Mouse (Mus musculus): ENCODE data around the gene Dpm2.
A peak's percentile ranks its signal among the peaks of the same experiment; 100 is the strongest.

The Dpm2 gene

DNA sequence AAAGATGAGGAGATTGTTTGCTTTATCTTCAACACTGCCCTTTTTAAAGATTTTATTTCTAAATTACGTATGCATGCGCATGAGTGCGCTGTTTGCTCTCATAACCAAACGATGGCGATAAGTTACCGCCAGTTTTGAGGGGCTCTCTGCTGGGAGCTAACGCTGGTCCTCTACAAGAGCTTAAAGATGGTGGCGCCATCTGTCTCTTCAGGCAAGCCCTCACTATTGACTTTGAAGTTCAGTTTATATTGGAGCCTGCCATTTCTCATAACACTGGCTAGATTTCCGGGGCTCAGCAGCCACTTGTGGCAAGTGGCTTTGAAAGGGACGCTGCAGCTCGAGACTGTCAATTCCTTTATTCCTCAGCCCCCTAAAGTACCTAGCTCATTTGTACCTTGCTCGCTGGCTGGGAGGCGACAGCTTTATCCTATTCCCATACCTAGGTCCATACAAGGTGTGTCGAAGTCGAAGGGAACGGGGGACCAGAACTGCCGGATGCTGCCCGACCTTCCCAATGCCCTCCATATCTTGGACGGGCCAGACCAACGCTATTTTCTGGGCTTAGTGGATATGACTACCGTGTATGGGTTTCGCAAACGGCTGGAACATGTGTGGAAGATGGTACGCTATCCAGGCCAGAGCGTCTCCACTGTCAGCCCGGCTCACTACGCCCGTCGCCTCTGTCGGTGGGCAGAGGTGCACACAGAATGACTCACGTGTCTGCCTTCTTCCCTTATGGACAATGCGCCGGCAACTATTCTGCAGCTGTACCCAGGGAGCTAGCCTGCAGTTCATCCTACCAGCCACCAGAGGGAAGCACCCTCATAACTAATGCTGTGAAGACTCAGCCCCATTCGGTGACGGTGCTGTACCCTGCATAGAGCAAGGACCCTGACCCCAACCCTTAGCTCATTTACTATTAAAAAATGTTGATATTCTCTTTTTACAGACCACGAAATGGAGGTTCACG is 12.5 kb downstream of the Dpm2 start:
- peak; percentile 89 to 90 for DNase-seq (ENCODE audit: low spot score in 2 of 2)

DNA sequence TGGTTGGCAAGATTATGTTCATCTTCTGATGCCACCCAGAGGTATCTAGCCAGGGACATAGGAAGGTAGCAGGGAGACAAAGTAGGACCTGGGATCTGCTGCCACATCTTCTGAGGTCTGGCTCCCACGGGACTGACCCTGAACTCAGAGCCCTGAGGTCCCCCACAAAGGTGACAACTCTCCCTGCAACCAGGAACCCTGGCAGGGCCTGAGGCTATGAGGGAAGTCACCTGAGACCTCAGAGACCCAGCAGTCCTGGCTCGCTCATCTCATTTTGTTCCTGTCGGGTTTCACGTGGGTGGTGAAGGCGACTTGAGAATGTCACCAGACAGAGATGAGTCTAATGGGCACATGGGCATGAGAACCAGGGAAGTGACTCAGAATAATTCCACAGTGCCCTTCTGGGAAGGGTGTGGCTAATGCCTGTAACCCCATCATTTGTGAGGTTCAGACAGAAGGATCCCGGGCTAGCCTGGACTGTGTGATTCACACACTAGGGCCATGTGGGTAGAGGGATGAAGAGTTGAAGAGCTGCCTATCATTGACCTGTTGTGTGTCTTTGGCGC is 14.6 kb downstream of the Dpm2 start:
- DNase-seq (ENCODE audit: low spot score in 2 of 2) = no peak

DNA sequence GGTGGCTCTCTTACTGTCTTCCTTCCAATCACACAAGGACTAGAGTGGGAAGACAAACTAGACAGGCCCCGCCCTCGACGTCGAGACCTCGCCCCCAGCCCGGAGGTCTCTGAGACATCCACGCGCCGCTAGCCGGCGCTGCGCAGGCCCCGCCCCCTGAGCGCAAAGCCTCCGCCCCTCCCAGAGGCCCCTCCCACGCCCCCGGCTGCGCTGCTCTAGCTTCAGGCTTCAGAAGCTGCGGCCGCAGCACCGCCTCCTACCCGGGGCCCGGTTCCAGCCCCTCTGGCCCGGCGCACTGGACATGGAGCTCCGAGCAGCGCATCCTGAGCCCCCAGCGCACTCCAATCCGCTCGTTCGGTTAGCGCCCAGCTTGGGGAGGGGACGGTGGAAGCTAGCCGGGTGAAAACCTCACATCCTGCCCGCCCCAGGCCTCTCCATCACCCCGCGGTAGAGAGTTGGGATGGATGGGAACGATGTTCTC is 16.3 kb downstream of the Dpm2 start, which contains the start of gene St6galnac4:
Gene St6galnac4 (plus strand): TSS at position 225 of the 481 bp plus-strand sequence.
- DNase-seq (ENCODE audit: low spot score in 2 of 2) = peak; percentile 94 to 95

DNA sequence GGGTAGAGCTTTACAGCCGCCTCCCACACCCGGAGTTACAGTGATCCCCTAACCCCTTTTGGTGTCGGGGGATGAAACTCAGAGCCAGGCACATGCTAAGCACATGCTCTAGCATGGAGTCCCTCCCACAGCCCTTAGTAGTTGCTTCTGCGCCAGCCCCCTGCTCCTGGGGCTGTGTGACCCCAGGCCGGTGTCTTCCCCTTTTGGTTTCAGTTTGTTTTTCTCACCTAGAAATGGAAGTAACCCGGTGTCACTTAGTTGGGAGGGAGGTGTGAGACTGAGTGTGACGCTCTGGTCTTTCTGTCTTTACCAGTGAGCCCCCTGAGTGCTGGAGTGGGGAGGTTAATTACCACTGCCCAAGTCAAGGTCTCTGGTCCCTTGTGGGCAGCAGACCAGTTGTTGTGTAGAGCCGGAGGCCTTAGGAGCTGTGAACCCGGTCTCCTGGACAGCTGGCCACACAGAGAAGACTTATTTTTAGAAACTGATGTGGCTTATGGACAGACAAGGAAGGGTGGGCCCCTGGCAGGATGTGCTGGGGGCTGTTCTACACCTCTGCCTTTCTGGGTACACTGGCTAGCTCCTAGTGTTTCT is 17.2 kb downstream of the Dpm2 start:
- DNase-seq (ENCODE audit: low spot score in 2 of 2) = peak in 1 of 2 experiments; percentile 44

DNA sequence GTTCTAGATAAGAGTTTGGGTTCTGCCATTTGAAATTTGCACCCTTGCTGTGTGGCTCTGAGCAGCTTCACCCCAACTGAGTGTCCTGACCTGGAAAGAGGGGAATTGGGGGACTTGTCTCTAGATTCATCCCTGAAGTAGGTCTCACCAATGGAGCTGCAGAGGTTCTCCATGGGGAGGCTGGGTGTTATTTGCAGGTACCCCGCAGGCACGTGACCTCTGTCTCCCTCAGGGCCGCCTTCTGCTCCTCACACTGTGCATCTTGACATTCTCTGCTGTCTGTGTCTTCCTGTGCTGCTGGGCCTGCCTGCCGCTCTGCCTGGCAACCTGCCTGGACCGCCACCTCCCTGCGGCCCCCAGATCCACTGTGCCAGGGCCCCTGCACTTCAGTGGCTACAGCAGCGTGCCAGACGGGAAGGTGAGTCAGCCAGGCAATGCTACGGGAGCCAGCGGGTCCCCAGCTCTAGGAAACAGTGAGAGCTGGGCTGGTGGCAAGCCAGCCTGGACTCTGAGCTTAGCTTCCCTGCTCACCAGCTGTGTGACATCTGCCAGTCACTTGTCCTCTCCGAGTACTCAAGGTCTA is 18.6 kb downstream of the Dpm2 start:
- DNase-seq (ENCODE audit: low spot score in 2 of 2) = peak; percentile 51 to 57

DNA sequence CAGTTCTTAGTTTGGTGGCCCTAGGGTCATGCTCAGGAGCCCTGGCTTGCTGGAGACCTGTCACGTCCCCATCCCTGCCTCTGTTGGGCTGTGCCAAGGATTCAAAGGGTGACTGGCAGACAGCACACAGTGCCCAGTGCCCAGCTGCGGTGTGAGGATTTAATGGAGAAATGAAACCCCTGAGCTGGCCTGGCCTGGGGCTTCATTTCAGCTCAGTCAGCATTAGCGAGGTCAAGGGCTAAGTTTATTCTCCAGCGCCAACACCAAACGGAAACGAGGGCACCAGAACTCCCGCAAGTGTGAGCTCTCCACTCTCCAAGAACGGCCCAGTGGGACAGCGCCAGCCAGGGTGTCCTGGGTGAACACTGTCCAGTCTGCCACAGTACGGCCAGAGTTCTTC is 19.6 kb downstream of the Dpm2 start:
- peak in 1 of 2 experiments; percentile 50 for DNase-seq (ENCODE audit: low spot score in 2 of 2)

DNA sequence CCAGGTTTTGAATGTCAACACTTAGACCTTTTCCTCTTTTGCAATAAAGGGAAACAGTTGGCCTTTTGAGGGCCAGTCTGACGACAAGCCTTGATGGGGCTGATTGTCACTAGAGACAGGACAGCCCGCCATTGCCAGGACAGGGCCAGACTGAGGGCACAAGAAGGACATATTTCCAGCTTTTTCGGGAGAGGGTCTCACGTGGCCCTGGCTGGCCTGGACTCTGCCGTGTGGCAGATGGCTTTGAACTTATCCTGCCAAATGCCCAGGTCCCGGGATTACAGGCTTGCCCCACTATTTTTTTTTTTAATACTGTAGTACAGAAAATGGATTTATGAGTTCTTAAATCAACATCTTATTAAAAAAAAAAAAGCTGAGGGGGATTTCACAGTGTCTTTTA is 20.6 kb downstream of the Dpm2 start:
- DNase-seq (ENCODE audit: low spot score in 2 of 2) = no peak

DNA sequence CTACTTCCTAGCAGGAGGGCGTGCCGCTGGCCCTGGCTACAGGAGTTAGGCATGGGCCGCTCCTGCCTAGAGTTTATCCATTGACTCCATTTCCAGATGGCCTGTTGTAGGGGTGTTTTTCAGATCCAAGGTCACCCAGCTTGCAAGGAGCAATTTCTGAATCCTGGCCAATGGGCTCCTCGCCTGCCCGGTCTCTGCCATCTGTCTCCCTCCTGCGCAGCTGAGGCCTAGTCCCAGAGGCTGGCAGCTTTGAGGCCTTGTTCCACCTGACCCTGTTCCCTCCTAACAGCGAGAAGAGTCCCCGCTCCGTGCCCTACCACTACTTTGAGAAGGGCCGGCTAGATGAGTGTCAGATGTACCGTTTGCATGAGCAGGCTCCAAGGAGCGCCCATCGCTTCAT is 26.1 kb downstream of the Dpm2 start:
- no peak for DNase-seq (ENCODE audit: low spot score in 2 of 2)

DNA sequence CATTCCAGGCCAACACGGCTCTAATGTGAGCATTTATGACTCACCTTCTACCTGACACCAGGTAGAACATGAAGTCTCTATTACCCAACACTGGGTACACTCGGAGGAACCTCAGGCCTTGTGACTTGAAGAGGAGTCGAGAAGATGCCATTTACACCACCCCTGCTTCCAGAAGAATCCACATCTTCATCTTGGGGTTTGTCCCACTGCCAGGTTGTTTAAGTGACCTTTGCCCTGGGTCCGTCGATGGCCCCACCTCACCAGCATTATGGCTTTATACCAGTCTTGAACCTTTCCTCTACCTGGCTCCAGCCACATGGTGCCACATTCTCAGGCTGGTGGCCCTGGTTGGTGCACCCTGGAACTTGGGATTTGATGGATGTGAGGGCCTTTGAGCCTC is 26.6 kb downstream of the Dpm2 start:
- no peak for DNase-seq (ENCODE audit: low spot score in 2 of 2)

DNA sequence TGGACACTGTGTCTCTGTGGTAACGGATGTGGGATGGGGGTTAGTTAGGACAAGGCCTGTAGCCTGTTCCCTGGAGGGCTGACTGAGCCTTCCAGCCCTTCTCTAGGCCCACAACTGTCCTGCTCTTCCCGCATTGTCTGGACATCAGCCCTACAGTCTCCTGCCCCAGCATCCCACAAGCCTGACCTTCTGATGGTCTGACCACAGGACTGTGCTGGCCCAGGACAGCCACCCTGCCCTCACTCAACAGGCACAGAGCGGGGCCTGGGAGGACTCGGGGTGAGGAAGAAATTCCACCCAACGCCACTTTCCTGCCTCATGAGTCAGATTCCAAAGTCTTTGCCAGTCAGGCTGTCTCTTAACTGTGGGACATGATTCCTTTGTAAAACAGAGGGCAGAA is 27.0 kb downstream of the Dpm2 start:
- no peak for DNase-seq (ENCODE audit: low spot score in 2 of 2)

DNA sequence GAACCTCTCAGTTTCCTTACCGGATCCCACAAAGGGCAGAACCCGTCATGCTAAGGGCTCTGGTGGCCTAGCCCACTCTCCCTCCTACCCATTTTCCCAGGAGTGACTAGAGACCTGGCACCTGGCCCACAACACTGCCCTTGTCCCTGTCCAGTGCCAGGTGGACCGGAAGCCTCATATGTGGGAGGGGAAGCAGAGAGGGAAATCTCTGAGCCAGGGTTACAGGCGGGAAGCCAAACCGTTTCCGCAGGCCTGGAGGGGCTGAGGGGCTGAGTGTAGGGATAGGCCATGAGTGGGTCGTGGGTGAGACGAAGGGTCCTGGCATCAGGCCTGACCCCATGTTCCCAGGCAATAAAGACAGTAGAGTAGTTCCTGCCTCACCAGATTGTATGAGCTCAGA is 27.8 kb downstream of the Dpm2 start:
- DNase-seq (ENCODE audit: low spot score in 2 of 2) = no peak

DNA sequence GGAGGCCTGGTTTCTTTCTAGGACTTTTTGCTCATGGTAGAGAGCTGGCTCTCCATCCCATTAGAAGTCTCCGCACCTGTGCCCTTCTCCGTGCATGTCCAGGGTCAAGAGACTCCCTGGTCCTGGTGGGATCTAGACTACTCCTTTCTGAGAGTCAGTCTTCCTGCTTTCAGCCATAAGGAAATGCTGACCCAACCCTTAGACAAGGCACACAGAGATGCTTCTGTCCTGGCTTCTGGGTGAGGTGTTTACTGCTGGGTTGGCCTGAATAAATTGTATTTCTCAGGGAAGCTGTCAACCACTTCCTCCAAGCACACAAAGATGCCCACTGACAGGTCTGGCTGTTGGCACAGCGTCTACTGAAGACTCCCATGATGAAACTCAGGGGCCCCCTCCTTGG is 28.8 kb downstream of the Dpm2 start, which contains the start of gene St6galnac6:
Gene St6galnac6 (plus strand): TSS at position 301 of the 400 bp plus-strand sequence.
- no peak for DNase-seq (ENCODE audit: low spot score in 2 of 2)

DNA sequence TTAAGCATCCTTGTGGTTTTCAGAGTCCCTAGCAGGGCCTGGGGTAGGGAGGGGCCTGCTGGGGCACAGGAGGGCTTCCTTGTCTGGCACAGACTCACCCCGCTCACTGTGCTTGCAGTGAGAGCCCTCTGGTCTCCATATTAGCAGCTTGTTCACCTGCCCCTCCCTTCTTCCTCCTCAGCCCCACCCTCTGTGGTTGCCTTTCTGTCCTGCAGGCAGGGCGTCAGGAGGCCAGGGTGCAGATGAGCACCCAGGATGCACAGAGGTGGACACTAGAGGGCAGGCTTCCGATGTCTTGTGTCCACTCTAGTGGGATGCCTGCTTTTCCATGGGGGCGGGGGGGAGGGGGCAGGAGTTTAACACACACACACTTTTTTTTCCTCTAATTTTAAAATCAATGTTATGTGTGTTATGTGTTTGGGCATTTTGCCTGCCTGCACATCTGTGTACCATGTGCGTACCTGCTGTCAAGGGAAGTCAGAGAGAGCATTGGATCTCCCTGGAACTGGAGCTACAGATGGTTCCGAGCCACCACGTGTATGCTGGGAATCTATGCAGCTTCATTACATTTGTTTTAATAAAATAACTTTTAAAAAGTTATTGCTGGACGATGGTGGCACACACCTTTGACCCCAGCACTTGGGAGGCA is 30.9 kb downstream of the Dpm2 start:
- DNase-seq (ENCODE audit: low spot score in 2 of 2) = no peak

DNA sequence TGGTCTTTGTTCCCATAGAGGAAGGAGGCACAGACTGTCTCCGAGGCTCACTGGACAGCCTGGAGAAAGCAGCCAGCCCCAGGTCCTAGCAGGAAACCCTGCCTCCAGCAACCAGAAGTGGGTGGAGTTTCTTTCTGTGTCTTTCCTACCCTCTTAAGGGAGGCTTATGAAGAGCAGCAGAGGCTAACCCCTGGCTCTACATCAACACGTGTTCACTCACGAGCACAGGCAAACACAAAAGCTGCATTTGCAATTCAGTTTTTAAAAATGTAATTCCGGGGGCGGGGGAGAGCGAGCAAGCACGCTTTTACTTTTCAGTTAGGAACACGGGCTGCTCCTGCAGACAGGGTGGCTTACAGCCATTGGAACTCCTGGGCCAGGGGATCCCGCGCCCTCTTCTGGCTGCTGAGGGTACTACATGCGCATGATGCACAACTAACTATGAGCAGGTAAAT is 32.0 kb downstream of the Dpm2 start:
- DNase-seq (ENCODE audit: low spot score in 2 of 2) = peak; percentile 91

DNA sequence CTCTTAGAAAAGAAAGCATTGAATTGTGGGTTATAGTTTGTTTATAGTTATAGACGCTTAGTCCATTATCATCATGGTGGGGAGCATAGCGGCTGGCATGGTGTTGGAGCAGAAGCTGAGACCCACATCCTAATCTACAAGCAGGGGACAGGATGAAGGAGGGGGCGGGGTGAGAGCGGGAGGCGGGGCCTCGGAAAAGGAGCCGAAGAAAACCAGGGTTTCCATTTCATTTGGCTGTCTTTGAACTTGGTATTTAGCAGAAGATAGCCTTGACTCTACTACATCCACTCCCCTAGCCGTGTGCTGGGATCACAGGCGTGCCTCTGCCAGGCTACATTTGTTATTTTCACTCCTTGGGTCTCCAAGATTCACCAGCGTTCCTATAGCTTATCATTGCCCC is 34.0 kb downstream of the Dpm2 start:
- DNase-seq (ENCODE audit: low spot score in 2 of 2) = no peak

DNA sequence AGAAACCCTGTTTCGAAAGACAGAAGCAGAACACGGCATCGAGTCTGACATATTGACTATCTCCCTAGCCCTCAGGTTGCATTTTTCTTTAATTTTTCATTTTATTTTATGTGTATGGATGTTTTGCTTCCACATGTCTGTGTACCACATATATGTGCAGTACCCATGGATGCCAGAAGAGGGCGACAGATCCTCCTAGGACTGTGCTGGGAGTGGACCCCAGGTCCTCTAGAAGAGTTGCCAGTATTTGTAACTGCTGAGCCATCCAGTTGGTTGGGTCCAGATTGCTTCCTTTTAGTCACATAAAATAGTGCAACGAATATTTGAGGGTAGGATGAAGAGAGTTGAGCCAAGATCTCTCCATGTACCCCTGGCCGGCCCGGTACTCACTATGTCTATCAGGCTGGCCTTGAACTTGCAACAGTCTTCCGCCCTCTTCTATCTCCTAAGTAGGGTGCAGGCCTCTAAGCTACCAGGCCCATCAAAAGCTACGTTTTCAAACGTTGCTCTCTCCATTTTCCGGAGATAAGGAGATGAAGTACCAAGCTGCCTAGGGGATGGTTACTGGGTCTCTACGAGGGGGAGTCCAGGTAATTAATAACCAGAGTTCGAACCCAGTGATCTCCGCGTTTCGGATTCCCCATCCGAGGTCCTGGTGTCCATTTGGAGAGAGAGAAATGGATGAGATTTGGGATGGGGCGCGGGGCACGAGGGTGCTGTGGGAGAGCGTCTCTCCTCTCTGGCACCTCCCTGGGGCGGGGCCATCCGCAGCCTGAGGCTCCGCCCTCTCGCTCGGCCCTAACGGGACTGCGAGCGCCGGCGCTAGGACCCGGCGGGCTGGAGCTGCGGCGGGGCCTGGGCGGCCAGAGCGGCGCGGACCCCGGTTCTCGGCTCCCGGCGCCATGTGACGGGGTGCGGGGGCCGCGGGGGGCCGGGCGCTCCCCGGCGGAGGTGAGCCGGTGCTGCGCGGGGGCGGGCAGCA is 35.8 kb downstream of the Dpm2 start:
- DNase-seq (ENCODE audit: low spot score in 2 of 2) = peak; percentile 89 to 90

DNA sequence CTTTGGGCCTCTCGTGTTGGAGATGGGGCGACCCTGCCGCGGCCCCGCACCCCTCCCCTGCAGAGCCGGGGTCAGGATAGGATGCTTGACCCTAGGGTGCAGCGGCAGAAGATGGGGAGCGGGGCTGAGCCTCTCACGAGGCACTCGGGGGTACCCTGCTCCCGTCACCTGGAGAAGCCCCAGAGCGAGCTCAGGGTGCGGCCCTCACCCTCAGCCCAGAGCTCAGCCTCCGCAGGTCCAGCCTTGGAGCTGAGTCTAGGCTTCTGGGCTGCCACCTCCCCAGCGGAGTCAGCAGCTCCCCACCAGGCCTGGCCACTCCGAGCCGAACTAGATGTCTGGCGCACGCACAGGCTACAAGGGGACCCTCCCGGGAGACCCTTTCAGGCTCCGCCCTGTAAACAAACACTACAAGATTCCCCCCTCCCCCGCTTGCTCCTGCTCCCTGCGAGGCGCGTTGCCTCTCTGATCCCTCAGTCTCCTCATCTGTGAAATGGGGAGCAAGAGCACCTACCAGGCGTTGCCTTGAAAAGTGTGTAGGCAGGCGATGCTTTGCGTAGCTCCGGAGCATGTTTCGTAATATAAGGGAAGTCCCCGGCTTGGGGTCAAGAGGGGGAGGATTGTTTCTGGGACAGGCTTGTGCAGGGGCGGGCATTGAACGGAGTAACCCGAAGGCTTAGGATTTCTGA is 36.7 kb downstream of the Dpm2 start:
- peak in 1 of 2 experiments; percentile 59 for DNase-seq (ENCODE audit: low spot score in 2 of 2)

DNA sequence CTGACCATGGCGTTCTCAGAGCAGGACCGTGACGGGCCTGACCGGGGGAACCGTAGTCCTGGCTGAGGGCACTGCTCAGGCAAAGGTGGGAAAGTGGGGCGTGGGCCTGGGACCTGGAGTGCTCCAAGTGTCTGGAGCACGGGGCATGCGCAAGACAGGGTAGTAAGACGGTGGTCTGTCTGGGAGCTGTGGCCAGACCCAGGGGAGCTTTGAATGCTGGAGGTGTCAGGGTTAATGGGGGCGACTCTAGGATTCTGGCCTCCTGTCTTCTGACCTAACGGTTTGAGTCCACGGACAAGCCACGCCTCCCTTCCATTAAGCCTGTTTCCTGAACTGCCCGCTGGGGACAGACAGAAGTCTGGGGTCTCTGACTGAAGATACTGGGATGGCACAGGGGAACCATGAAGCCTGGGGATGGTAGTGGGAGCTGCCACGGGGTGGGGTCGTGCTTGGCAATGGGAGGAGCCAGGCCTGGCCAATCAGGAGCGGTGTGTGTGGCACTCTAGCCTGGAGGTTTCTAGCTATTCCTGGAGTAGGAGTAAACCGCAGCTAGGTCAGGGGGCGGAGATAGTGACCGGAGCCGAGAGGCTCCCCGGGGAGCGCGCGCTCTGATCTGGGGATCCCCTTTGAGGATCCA is 37.6 kb downstream of the Dpm2 start:
- DNase-seq (ENCODE audit: low spot score in 2 of 2) = peak; percentile 71 to 82

DNA sequence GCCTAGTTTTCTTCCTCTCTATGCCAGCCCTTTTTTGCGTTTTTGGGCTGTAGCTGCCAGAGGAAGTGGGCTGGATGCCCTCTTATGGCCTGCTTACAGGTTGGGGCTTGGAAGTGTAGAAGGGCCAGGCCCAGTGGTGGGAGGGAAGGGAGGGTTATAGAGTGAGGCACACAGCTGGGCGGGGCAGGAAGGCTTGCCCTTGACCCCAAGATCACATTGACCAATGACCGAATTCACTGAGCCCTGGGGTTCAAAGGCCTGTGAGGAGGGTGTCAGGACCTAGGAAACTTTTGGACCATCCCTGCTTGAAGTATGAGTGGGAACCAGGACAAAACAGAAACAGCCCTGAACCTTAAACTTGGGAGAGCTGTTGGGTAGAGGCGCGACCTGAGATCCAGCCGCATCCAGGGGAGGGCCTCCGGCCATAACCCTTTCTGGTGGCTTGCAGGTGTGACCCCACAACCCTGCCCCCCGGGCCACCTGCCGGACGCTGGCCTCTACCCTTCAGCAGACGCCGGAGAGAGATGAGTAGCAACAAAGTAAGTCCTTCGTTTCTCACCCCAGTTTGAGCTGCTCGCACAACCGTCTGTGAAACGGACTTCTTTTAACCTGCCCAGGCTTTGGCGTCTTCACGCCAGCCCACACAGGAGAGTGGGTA is 38.2 kb downstream of the Dpm2 start:
- DNase-seq (ENCODE audit: low spot score in 2 of 2) = no peak

All from right cerebral cortex, postnatal 10 days (tissue).